Mouse (Mus musculus): ENCODE results near the gene Yeats2.

- TF ChIP-seq CTCF (conservative IDR thresholded peaks at IDR 0.05; ENCODE audit: low read length) (no peak), POU5F1 (IDR thresholded peaks at IDR 0.05; ENCODE audit: borderline replicate concordance, low read length) (no peak)
Measured at GRCm38 (mm10) chr16:20199501-20200201, 58.8 kb downstream of the Yeats2 start.

Measured in E14TG2a.4 (cell line).